Mouse (Mus musculus) brain, embryonic 14.5 days (tissue): Measurements from ENCODE around the gene Znrd1as.

ENCODE experiments used
- CTCF ChIP-seq: fragments of 200-500 bp; IDR thresholded peaks from 2 replicates; pipeline ENCODE4 v1.5.1; 2012; ENCODE audit warnings: inconsistent platforms, mild to moderate bottlenecking, moderate library complexity, borderline replicate concordance; ENCODE audit not compliant: insufficient read depth, insufficient read length; ENCODE audit errors: extremely low read depth
- POLR2A ChIP-seq: fragments of 200-500 bp; IDR thresholded peaks from 2 replicates; pipeline ENCODE4 v1.6.1; 2012; ENCODE audit warnings: mild to moderate bottlenecking, inconsistent platforms, borderline replicate concordance; ENCODE audit not compliant: poor library complexity, insufficient read depth, insufficient read length, severe bottlenecking; ENCODE audit errors: extremely low read depth

- TF ChIP-seq CTCF (no peak), POLR2A (no peak)
Measured at GRCm38 (mm10) chr17:36929236-36929932, 29.0 kb upstream of the Znrd1as start.
